Mouse (Mus musculus): ENCODE measurements around the gene Pam. TPM values are rescaled to one million over a fixed set of nuclear protein-coding genes. Genes with fewer than 3 reads are reported as not detected.
A peak's percentile ranks its signal among the peaks of the same experiment; 100 is the strongest.

The Pam gene
- polyA plus RNA-seq, 1 experiment from 2014 or later = 65.9 TPM

DNA sequence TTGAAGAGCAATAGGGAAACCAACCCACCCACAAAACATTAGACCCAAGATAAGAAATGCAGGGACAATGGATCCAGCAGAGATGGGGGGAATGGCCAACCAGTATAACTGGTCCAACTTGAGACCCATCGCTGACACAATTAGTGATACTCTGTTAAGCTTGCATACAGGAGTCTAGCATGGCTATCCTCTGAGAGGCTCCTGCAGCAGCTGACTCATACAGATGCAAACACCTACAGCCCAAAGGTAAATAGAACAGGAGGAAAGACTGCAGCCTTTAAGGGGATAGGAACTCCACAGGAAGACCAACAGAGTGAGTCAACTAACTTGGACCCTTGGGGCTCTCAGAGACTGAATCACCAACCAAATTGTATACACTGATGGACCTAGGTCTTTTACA is 98.4 kb downstream of the Pam start:
- Histone ChIP-seq H3K36me3 (ENCODE audit: control insufficient read depth, insufficient read depth) (no peaks in the 10 kb centered on the region), H3K9me3 (ENCODE audit: control insufficient read depth) (no peaks in the 10 kb centered on the region), H3K27me3 (replicated peaks; ENCODE audit: control insufficient read depth, insufficient read depth, low read length) (no peaks in the 10 kb centered on the region), H3K4me1 (replicated peaks; ENCODE audit: control insufficient read depth, insufficient read depth, low read length) (no peaks in the 10 kb centered on the region), H3K4me2 (replicated peaks; ENCODE audit: low read depth) (no peak overlapping the region), H3K9ac (ENCODE audit: low read depth, low read length) (no peak overlapping the region), H3K4me3 (ENCODE audit: low read depth, low read length) (no peak overlapping the region), H3K27ac (ENCODE audit: low read depth, low read length) (no peak overlapping the region)
- no peak for TF ChIP-seq CTCF (IDR thresholded peaks at IDR 0.05; ENCODE audit: low read depth)
- ATAC-seq = no peak
- 60% methylated on average over 1 of the region's 1 CpGs for WGBS

DNA sequence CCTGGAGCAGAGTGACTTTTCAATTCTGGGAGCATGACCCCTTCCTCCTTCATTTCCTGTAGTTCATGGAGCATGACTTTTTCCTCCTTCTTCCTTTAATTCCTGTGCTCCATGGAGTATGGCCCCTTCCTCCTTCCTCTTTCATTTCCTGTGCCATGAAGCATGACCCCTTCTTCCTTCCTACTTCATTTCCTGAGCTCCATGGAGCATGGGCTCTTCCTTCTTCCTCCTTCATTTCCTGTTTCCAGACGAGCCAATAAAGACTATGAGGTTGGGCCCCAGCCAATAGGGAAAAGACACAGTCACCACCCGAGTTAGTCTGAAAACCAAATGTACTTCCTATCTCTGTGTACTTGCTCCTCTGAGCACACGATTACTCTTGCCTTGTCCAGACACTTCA is 103.5 kb downstream of the Pam start:
- no peak for ATAC-seq
- Histone ChIP-seq H3K27me3 (replicated peaks; ENCODE audit: control insufficient read depth, insufficient read depth, low read length) (no peaks in the 10 kb centered on the region), H3K27ac (ENCODE audit: low read depth, low read length) (no peak overlapping the region), H3K9ac (ENCODE audit: low read depth, low read length) (no peak overlapping the region), H3K4me3 (ENCODE audit: low read depth, low read length) (no peak overlapping the region), H3K36me3 (ENCODE audit: control insufficient read depth, insufficient read depth) (no peaks in the 10 kb centered on the region), H3K4me2 (replicated peaks; ENCODE audit: low read depth) (no peak overlapping the region), H3K9me3 (ENCODE audit: control insufficient read depth) (no peaks in the 10 kb centered on the region), H3K4me1 (replicated peaks; ENCODE audit: control insufficient read depth, insufficient read depth, low read length) (no peaks in the 10 kb centered on the region)
- 75% methylated on average over 3 of the region's 3 CpGs for WGBS
- TF ChIP-seq CTCF (IDR thresholded peaks at IDR 0.05; ENCODE audit: low read depth) = no peak

DNA sequence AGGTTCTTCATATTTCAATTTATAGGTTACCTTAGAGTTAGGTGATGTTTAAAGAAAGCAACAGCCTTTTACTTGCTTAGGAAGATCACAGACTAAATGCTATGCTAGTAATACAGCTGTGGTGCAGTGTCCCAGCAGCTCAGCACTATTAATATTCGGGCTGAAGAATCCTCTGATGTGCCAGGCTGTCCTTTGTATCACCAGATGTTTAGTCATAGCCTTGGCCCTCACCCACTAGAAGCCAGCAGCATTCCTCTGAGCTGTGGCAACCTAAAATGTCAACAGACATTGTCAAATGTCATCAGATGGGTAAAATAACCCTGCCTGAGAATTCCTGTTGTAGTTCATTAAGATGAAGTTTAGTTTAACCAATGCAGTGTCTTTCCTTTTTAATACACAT is 112.3 kb downstream of the Pam start:
- Histone ChIP-seq H3K9ac (ENCODE audit: low read depth, low read length) (no peak overlapping the region), H3K4me2 (replicated peaks; ENCODE audit: low read depth) (no peak overlapping the region), H3K9me3 (ENCODE audit: control insufficient read depth) (no peaks in the 10 kb centered on the region), H3K36me3 (ENCODE audit: control insufficient read depth, insufficient read depth) (no peaks in the 10 kb centered on the region), H3K4me1 (replicated peaks; ENCODE audit: control insufficient read depth, insufficient read depth, low read length) (no peaks in the 10 kb centered on the region), H3K27ac (ENCODE audit: low read depth, low read length) (no peak overlapping the region), H3K4me3 (ENCODE audit: low read depth, low read length) (no peak overlapping the region), H3K27me3 (replicated peaks; ENCODE audit: control insufficient read depth, insufficient read depth, low read length) (no peaks in the 10 kb centered on the region)
- ATAC-seq = no peak
- no peak for TF ChIP-seq CTCF (IDR thresholded peaks at IDR 0.05; ENCODE audit: low read depth)
- 80% methylated on average over 1 of the region's 1 CpGs for WGBS

DNA sequence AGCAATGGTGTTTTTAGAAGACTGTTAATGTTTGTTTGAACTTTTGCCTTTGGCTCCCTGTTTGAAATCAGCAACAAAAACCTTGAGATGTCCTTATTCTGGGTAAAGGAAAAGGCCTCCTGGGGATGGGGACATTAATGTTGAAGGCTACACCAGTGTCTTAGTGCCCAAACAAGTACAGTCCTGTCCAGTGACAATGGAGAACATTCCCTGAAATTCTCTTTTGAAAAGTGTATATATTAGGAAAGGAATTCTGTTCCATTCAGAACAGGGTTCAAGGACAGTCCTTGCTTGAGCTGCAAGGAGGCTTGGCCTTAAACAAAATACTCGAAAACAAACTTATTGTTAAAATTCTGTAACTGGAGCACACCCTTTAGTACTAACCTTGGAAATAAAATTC is 116.0 kb downstream of the Pam start:
- 89% methylated on average over 1 of the region's 1 CpGs for WGBS
- no peak for ATAC-seq
- Histone ChIP-seq H3K36me3 (ENCODE audit: control insufficient read depth, insufficient read depth) (no peaks in the 10 kb centered on the region), H3K4me3 (ENCODE audit: low read depth, low read length) (no peak overlapping the region), H3K9me3 (ENCODE audit: control insufficient read depth) (no peaks in the 10 kb centered on the region), H3K27ac (ENCODE audit: low read depth, low read length) (no peak overlapping the region), H3K27me3 (replicated peaks; ENCODE audit: control insufficient read depth, insufficient read depth, low read length) (no peaks in the 10 kb centered on the region), H3K4me2 (replicated peaks; ENCODE audit: low read depth) (no peak overlapping the region), H3K4me1 (replicated peaks; ENCODE audit: control insufficient read depth, insufficient read depth, low read length) (no peaks in the 10 kb centered on the region), H3K9ac (ENCODE audit: low read depth, low read length) (no peak overlapping the region)
- no peak for TF ChIP-seq CTCF (IDR thresholded peaks at IDR 0.05; ENCODE audit: low read depth)

DNA sequence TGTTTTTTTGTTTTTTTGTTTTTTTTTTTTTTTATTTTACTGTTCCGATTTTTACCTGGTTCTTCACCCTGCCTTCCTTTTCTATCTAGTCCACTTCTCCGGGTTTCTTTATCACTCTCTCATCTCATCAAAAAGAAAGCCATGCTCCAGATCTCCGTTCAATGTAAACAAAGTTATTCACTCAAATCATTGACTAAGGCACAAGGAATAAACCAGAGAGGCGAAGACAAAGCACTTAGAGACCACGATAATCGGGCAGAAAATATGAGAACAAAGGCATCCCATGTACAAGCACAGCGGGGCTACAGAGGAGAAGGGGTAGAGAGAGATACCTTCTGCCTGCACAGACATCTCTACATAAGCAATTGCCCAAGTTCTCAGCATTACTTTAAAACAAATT is 117.9 kb downstream of the Pam start:
- peak overlapping the region; percentile 66; the same call in 1 of the 2 replicates for H3K9ac ChIP-seq (ENCODE audit: low read depth, low read length)
- H3K9me3 ChIP-seq (ENCODE audit: control insufficient read depth) = no peaks in the 10 kb centered on the region
- H3K4me3 ChIP-seq (ENCODE audit: low read depth, low read length) = peak overlapping the region; percentile 67
- no peak overlapping the region for H3K27ac ChIP-seq (ENCODE audit: low read depth, low read length)
- TF ChIP-seq CTCF (IDR thresholded peaks at IDR 0.05; ENCODE audit: low read depth) = no peak
- peak overlapping the region; percentile 86 for H3K4me2 ChIP-seq (replicated peaks; ENCODE audit: low read depth)
- no peaks in the 10 kb centered on the region for H3K4me1 ChIP-seq (replicated peaks; ENCODE audit: control insufficient read depth, insufficient read depth, low read length)
- no peak for ATAC-seq
- WGBS = 19% methylated on average over 7 of the region's 7 CpGs
- H3K36me3 ChIP-seq (ENCODE audit: control insufficient read depth, insufficient read depth) = 0 out of 2 replicates have a peak, but pooled peaks cover 3% of the 10 kb centered on the region
- no peaks in the 10 kb centered on the region for H3K27me3 ChIP-seq (replicated peaks; ENCODE audit: control insufficient read depth, insufficient read depth, low read length)

DNA sequence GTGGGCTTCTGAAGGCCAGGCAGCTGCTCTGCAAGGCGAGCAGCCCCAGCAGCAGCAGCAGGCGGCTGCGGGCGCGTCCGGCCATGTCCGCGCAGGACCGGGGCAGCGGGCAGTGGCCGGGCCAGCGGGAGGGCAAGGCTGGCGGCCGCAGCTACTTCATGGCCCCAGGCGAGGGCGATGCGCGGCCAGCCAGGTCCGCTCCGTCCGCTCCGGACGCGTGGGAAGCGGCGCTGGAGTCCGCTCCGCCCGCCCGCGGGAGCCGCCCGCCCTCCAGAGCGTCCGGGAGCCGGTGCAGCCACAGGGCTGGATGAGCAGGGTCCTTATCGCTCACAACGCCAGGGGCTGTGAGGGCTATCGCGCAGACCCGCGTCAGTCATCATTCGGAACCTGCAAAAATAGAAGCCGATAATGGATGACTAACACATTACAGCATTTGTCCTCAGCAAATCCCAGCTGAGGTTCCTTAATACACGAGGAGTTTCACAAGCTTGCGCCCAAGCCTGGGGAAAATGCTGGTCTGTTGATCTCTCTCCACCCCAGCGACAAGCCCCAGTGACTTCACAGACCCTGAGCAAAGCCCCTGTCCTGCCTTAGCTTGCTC is 118.5 kb downstream of the Pam start:
- peak; percentile 63 for TF ChIP-seq CTCF (IDR thresholded peaks at IDR 0.05; ENCODE audit: low read depth)
- H3K36me3 ChIP-seq (ENCODE audit: control insufficient read depth, insufficient read depth) = 0 out of 2 replicates have a peak, but pooled peaks cover 3% of the 10 kb centered on the region
- H3K9ac ChIP-seq (ENCODE audit: low read depth, low read length) = peak overlapping the region; percentile 66
- ATAC-seq = peak; percentile 78
- under 1% methylated on average over 46 of the region's 47 CpGs for WGBS
- H3K27ac ChIP-seq (ENCODE audit: low read depth, low read length) = peak overlapping the region; percentile 77
- H3K4me2 ChIP-seq (replicated peaks; ENCODE audit: low read depth) = peak overlapping the region; percentile 86
- no peaks in the 10 kb centered on the region for H3K4me1 ChIP-seq (replicated peaks; ENCODE audit: control insufficient read depth, insufficient read depth, low read length)
- no peaks in the 10 kb centered on the region for H3K27me3 ChIP-seq (replicated peaks; ENCODE audit: control insufficient read depth, insufficient read depth, low read length)
- H3K4me3 ChIP-seq (ENCODE audit: low read depth, low read length) = peak overlapping the region; percentile 67
- no peaks in the 10 kb centered on the region for H3K9me3 ChIP-seq (ENCODE audit: control insufficient read depth)
